Mouse (Mus musculus): Measurements from ENCODE around the gene Lrrc74b. TPM values are rescaled to one million over a fixed set of nuclear protein-coding genes. Genes with fewer than 3 reads are reported as not detected.
A peak's percentile ranks its signal among the peaks of the same experiment; 100 is the strongest.

The Lrrc74b gene
- total RNA-seq (2012; rRNA removed): 0.09 TPM in 1 of 2 replicates, not detected in the other

GRCm38 (mm10) chr16:17561128-17561750, at the start of gene Lrrc74b:
TSS of gene Lrrc74b (minus strand) at chr16:17561247.
- H3K9ac ChIP-seq (ENCODE audit: insufficient read depth, low read depth, low read length, poor library complexity, severe bottlenecking): peak within 1 kb of the TSS; percentile 61
- peaks cover 2 to 24% of the 10 kb centered on the region in 2 experiments; a peak in 3 of 4 replicates for H3K4me1 ChIP-seq (ENCODE audit: control insufficient read depth in 2 of 2, insufficient read depth in 2 of 2, low read length in 2 of 2, poor library complexity in 1 of 2)
- peak; percentile 61 for DNase-seq (ENCODE audit: low read depth, low spot score)
- H3K9me3 ChIP-seq (ENCODE audit: control insufficient read depth, insufficient read depth, low read depth, low read length): no peaks in the 10 kb centered on the region
- H3K27ac ChIP-seq (ENCODE audit: insufficient read depth, low read depth, low read length, poor library complexity, severe bottlenecking): no peak within 1 kb of the TSS
- H3K36me3 ChIP-seq (ENCODE audit: control insufficient read depth, insufficient read depth, low read length, poor library complexity, severe bottlenecking): no peaks in the 10 kb centered on the region
- in situ Hi-C loops (cut with MboI; ENCODE audit: low sequenced_read_pairs in 2 of 2, unreplicated experiment in 2 of 2): no loop called here
- peak within 1 kb of the TSS; percentile 43 to 64 for H3K4me3 ChIP-seq (ENCODE audit: insufficient read depth in 1 of 2, low read depth in 1 of 2, low read length in 2 of 2, poor library complexity in 1 of 2, severe bottlenecking in 1 of 2)
- TF ChIP-seq ZC3H11A (IDR thresholded peaks at IDR 0.05; ENCODE audit: borderline replicate concordance, low read depth, low read length): no peak
- TF ChIP-seq MAFK (IDR thresholded peaks at IDR 0.05; ENCODE audit: insufficient read depth, low read depth, low read length): no peak
- TF ChIP-seq CHD2 (IDR thresholded peaks at IDR 0.05; ENCODE audit: low read depth, low read length): no peak

GRCm38 (mm10) chr16:17605684-17606083, 44.6 kb upstream of the Lrrc74b start:
- in situ Hi-C loops (cut with MboI; ENCODE audit: low sequenced_read_pairs in 2 of 2, unreplicated experiment in 2 of 2): no loop called here
- no peak for DNase-seq (ENCODE audit: low read depth, low spot score)
- H3K36me3 ChIP-seq (ENCODE audit: control insufficient read depth, insufficient read depth, low read length, poor library complexity, severe bottlenecking): no peaks in the 10 kb centered on the region

DNA sequence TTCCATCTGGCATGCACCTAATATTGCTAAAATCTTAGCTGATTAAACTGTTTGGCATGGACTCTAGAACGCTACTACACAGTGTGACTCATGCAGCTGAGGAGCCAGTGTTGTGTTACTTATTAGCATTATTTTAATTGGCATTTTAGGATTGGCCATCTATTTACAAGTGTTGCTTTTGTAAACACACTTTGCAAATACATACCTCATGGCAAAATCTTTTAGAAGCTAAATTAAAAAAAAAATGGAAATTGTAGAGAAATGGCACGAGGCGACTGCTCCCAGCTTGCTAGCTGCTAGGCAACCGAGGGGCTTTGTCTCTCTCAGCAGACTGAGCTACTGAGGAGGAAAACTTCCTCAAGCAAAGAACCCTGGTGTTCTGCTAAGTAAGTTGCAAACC, 43.9 kb upstream of the Lrrc74b start:
- Histone ChIP-seq H3K4me3 (ENCODE audit: insufficient read depth in 1 of 2, low read depth in 1 of 2, low read length in 2 of 2, poor library complexity in 1 of 2, severe bottlenecking in 1 of 2) (no peak overlapping the region), H3K4me1 (ENCODE audit: control insufficient read depth in 2 of 2, insufficient read depth in 2 of 2, low read length in 2 of 2, poor library complexity in 1 of 2) (no peaks in the 10 kb centered on the region), H3K36me3 (ENCODE audit: control insufficient read depth, insufficient read depth, low read length, poor library complexity, severe bottlenecking) (no peaks in the 10 kb centered on the region), H3K27ac (ENCODE audit: insufficient read depth, low read depth, low read length, poor library complexity, severe bottlenecking) (no peak overlapping the region), H3K9me3 (ENCODE audit: control insufficient read depth, insufficient read depth, low read depth, low read length) (no peaks in the 10 kb centered on the region), H3K9ac (ENCODE audit: insufficient read depth, low read depth, low read length, poor library complexity, severe bottlenecking) (no peak overlapping the region)
- no peak for DNase-seq (ENCODE audit: low read depth, low spot score)
- TF ChIP-seq HCFC1 (IDR thresholded peaks at IDR 0.05; ENCODE audit: borderline replicate concordance, insufficient read depth, low read length): no peak
- TF ChIP-seq CHD2 (IDR thresholded peaks at IDR 0.05; ENCODE audit: low read depth, low read length): no peak
- no peak for TF ChIP-seq MAFK (IDR thresholded peaks at IDR 0.05; ENCODE audit: insufficient read depth, low read depth, low read length)
- TF ChIP-seq ZC3H11A (IDR thresholded peaks at IDR 0.05; ENCODE audit: borderline replicate concordance, low read depth, low read length): no peak
- TF ChIP-seq ZNF384 (IDR thresholded peaks at IDR 0.05; ENCODE audit: low read depth, low read length): no peak
- in situ Hi-C loops (cut with MboI; ENCODE audit: low sequenced_read_pairs in 2 of 2, unreplicated experiment in 2 of 2): no loop called here

More at GRCm38 (mm10) chr16:17605684-17606083, 44.6 kb upstream of the Lrrc74b start:
- no peak for TF ChIP-seq HCFC1 (IDR thresholded peaks at IDR 0.05; ENCODE audit: borderline replicate concordance, insufficient read depth, low read length)
- no peak for TF ChIP-seq MAFK (IDR thresholded peaks at IDR 0.05; ENCODE audit: insufficient read depth, low read depth, low read length)
- TF ChIP-seq ZC3H11A (IDR thresholded peaks at IDR 0.05; ENCODE audit: borderline replicate concordance, low read depth, low read length): no peak
- TF ChIP-seq CHD2 (IDR thresholded peaks at IDR 0.05; ENCODE audit: low read depth, low read length): no peak
- Histone ChIP-seq H3K9me3 (ENCODE audit: control insufficient read depth, insufficient read depth, low read depth, low read length) (no peaks in the 10 kb centered on the region), H3K27ac (ENCODE audit: insufficient read depth, low read depth, low read length, poor library complexity, severe bottlenecking) (no peak overlapping the region), H3K4me3 (ENCODE audit: insufficient read depth in 1 of 2, low read depth in 1 of 2, low read length in 2 of 2, poor library complexity in 1 of 2, severe bottlenecking in 1 of 2) (no peak overlapping the region), H3K4me1 (ENCODE audit: control insufficient read depth in 2 of 2, insufficient read depth in 2 of 2, low read length in 2 of 2, poor library complexity in 1 of 2) (no peaks in the 10 kb centered on the region), H3K9ac (ENCODE audit: insufficient read depth, low read depth, low read length, poor library complexity, severe bottlenecking) (no peak overlapping the region)

- DNase-seq (ENCODE audit: low read depth, low spot score): no peak
- H3K4me3 ChIP-seq (ENCODE audit: insufficient read depth in 1 of 2, low read depth in 1 of 2, low read length in 2 of 2, poor library complexity in 1 of 2, severe bottlenecking in 1 of 2): no peak overlapping the region
- no peaks in the 10 kb centered on the region for H3K4me1 ChIP-seq (ENCODE audit: control insufficient read depth in 2 of 2, insufficient read depth in 2 of 2, low read length in 2 of 2, poor library complexity in 1 of 2)
- H3K27ac ChIP-seq (ENCODE audit: insufficient read depth, low read depth, low read length, poor library complexity, severe bottlenecking): no peak overlapping the region
- H3K36me3 ChIP-seq (ENCODE audit: control insufficient read depth, insufficient read depth, low read length, poor library complexity, severe bottlenecking): no peaks in the 10 kb centered on the region
- no peak overlapping the region for H3K9ac ChIP-seq (ENCODE audit: insufficient read depth, low read depth, low read length, poor library complexity, severe bottlenecking)
- no peak for TF ChIP-seq MAFK (IDR thresholded peaks at IDR 0.05; ENCODE audit: insufficient read depth, low read depth, low read length)
- TF ChIP-seq HCFC1 (IDR thresholded peaks at IDR 0.05; ENCODE audit: borderline replicate concordance, insufficient read depth, low read length): no peak
- TF ChIP-seq ZNF384 (IDR thresholded peaks at IDR 0.05; ENCODE audit: low read depth, low read length): no peak
- no peak for TF ChIP-seq CHD2 (IDR thresholded peaks at IDR 0.05; ENCODE audit: low read depth, low read length)
- TF ChIP-seq ZC3H11A (IDR thresholded peaks at IDR 0.05; ENCODE audit: borderline replicate concordance, low read depth, low read length): no peak
- in situ Hi-C loops (cut with MboI; ENCODE audit: low sequenced_read_pairs in 2 of 2, unreplicated experiment in 2 of 2): no loop called here
- H3K9me3 ChIP-seq (ENCODE audit: control insufficient read depth, insufficient read depth, low read depth, low read length): no peaks in the 10 kb centered on the region
Measured at GRCm38 (mm10) chr16:17600944-17601562, 40.0 kb upstream of the Lrrc74b start.
